Mouse (Mus musculus): ENCODE measurements around the gene C2cd4d. TPM values are rescaled to one million over a fixed set of nuclear protein-coding genes. Genes with fewer than 3 reads are reported as not detected.

The C2cd4d gene
- polyA plus RNA-seq, 1 experiment, result not detected

- Histone ChIP-seq H3K4me3 (replicated peaks) (peak overlapping the region; percentile 19), H3K4me1 (peaks cover 21% of the 10 kb centered on the region), H3K36me3 (replicated peaks; ENCODE audit: low read length) (no peaks in the 10 kb centered on the region), H3K27me3 (replicated peaks) (peaks cover 70% of the 10 kb centered on the region), H3K9me3 (no peaks in the 10 kb centered on the region)
- TF ChIP-seq GATA1 (IDR thresholded peaks at IDR 0.05; ENCODE audit: borderline replicate concordance, low read length) (no peak), FLI1 (IDR thresholded peaks at IDR 0.05; ENCODE audit: low read length) (no peak)
Observed at GRCm38 (mm10) chr3:94373597-94374011, 11.4 kb downstream of the C2cd4d start.

- H3K9me3 ChIP-seq, result no peaks in the 10 kb centered on the region
- TF ChIP-seq FLI1 (IDR thresholded peaks at IDR 0.05; ENCODE audit: low read length) (no peak), GATA1 (IDR thresholded peaks at IDR 0.05; ENCODE audit: borderline replicate concordance, low read length) (no peak)
- H3K4me1 ChIP-seq, result peaks cover 21% of the 10 kb centered on the region
- no peaks in the 10 kb centered on the region for H3K36me3 ChIP-seq (replicated peaks; ENCODE audit: low read length)
- no peak overlapping the region for H3K4me3 ChIP-seq (replicated peaks)
- H3K27me3 ChIP-seq (replicated peaks), result peaks cover 76% of the 10 kb centered on the region
Observed at GRCm38 (mm10) chr3:94374636-94375035, 12.4 kb downstream of the C2cd4d start.

GRCm38 (mm10) chr3:94375146-94375545, 12.9 kb downstream of the C2cd4d start:
- no peaks in the 10 kb centered on the region for H3K9me3 ChIP-seq
- no peak for TF ChIP-seq GATA1 (IDR thresholded peaks at IDR 0.05; ENCODE audit: borderline replicate concordance, low read length)
- no peak for TF ChIP-seq FLI1 (IDR thresholded peaks at IDR 0.05; ENCODE audit: low read length)
- H3K27me3 ChIP-seq (replicated peaks), result peaks cover 78% of the 10 kb centered on the region
- H3K4me3 ChIP-seq (replicated peaks), result no peak overlapping the region
- H3K4me1 ChIP-seq, result peaks cover 21% of the 10 kb centered on the region
- no peaks in the 10 kb centered on the region for H3K36me3 ChIP-seq (replicated peaks; ENCODE audit: low read length)

- H3K36me3 ChIP-seq (replicated peaks; ENCODE audit: low read length), result no peaks in the 10 kb centered on the region
- H3K4me3 ChIP-seq (replicated peaks), result no peak overlapping the region
- peaks cover 79% of the 10 kb centered on the region for H3K27me3 ChIP-seq (replicated peaks)
- no peaks in the 10 kb centered on the region for H3K9me3 ChIP-seq
- TF ChIP-seq FLI1 (IDR thresholded peaks at IDR 0.05; ENCODE audit: low read length) (no peak), GATA1 (IDR thresholded peaks at IDR 0.05; ENCODE audit: borderline replicate concordance, low read length) (no peak)
- H3K4me1 ChIP-seq, result peaks cover 21% of the 10 kb centered on the region
Observed at GRCm38 (mm10) chr3:94375861-94376260, 13.6 kb downstream of the C2cd4d start.

GRCm38 (mm10) chr3:94377028-94377923, 15.0 kb downstream of the C2cd4d start:
- Histone ChIP-seq H3K4me3 (replicated peaks) (no peak overlapping the region), H3K27me3 (replicated peaks) (peaks cover 75% of the 10 kb centered on the region)
- TF ChIP-seq GATA1 (IDR thresholded peaks at IDR 0.05; ENCODE audit: borderline replicate concordance, low read length) (no peak), FLI1 (IDR thresholded peaks at IDR 0.05; ENCODE audit: low read length) (no peak)

GRCm38 (mm10) chr3:94379831-94380510, 17.7 kb downstream of the C2cd4d start:
- peaks cover 65% of the 10 kb centered on the region for H3K27me3 ChIP-seq (replicated peaks)
- H3K4me1 ChIP-seq, result peaks cover 11% of the 10 kb centered on the region; the same call in 1 of the 2 replicates
- TF ChIP-seq FLI1 (IDR thresholded peaks at IDR 0.05; ENCODE audit: low read length) (no peak), GATA1 (IDR thresholded peaks at IDR 0.05; ENCODE audit: borderline replicate concordance, low read length) (no peak)
- no peaks in the 10 kb centered on the region for H3K9me3 ChIP-seq
- H3K36me3 ChIP-seq (replicated peaks; ENCODE audit: low read length), result no peaks in the 10 kb centered on the region
- no peak overlapping the region for H3K4me3 ChIP-seq (replicated peaks)

More at GRCm38 (mm10) chr3:94377028-94377923, 15.0 kb downstream of the C2cd4d start:
- Histone ChIP-seq H3K4me1 (peaks cover 21% of the 10 kb centered on the region), H3K36me3 (replicated peaks; ENCODE audit: low read length) (no peaks in the 10 kb centered on the region), H3K9me3 (no peaks in the 10 kb centered on the region)

- Histone ChIP-seq H3K4me3 (replicated peaks) (no peak overlapping the region), H3K4me1 (peaks cover 6% of the 10 kb centered on the region; the same call in 1 of the 2 replicates), H3K27me3 (replicated peaks) (peaks cover 52% of the 10 kb centered on the region), H3K36me3 (replicated peaks; ENCODE audit: low read length) (no peaks in the 10 kb centered on the region), H3K9me3 (no peaks in the 10 kb centered on the region)
- no peak for TF ChIP-seq FLI1 (IDR thresholded peaks at IDR 0.05; ENCODE audit: low read length)
- no peak for TF ChIP-seq GATA1 (IDR thresholded peaks at IDR 0.05; ENCODE audit: borderline replicate concordance, low read length)
Observed at GRCm38 (mm10) chr3:94382308-94382707, 20.1 kb downstream of the C2cd4d start.

- H3K4me3 ChIP-seq (replicated peaks), result no peak overlapping the region
- H3K4me1 ChIP-seq, result peaks cover 12% of the 10 kb centered on the region; the same call in 1 of the 2 replicates
- no peaks in the 10 kb centered on the region for H3K9me3 ChIP-seq
- no peak for TF ChIP-seq GATA1 (IDR thresholded peaks at IDR 0.05; ENCODE audit: borderline replicate concordance, low read length)
- TF ChIP-seq FLI1 (IDR thresholded peaks at IDR 0.05; ENCODE audit: low read length), result no peak
- peaks cover 50% of the 10 kb centered on the region for H3K27me3 ChIP-seq (replicated peaks)
- no peaks in the 10 kb centered on the region for H3K36me3 ChIP-seq (replicated peaks; ENCODE audit: low read length)
Observed at GRCm38 (mm10) chr3:94383476-94383875, 21.2 kb downstream of the C2cd4d start.

GRCm38 (mm10) chr3:94386671-94387070, 24.4 kb downstream of the C2cd4d start:
- Histone ChIP-seq H3K9me3 (no peaks in the 10 kb centered on the region), H3K4me1 (peaks cover 12% of the 10 kb centered on the region; the same call in 1 of the 2 replicates), H3K4me3 (replicated peaks) (no peak overlapping the region), H3K27me3 (replicated peaks) (peaks cover 47% of the 10 kb centered on the region), H3K36me3 (replicated peaks; ENCODE audit: low read length) (no peaks in the 10 kb centered on the region)
- TF ChIP-seq GATA1 (IDR thresholded peaks at IDR 0.05; ENCODE audit: borderline replicate concordance, low read length) (no peak), FLI1 (IDR thresholded peaks at IDR 0.05; ENCODE audit: low read length) (no peak)
